In the genomic region with DNA sequence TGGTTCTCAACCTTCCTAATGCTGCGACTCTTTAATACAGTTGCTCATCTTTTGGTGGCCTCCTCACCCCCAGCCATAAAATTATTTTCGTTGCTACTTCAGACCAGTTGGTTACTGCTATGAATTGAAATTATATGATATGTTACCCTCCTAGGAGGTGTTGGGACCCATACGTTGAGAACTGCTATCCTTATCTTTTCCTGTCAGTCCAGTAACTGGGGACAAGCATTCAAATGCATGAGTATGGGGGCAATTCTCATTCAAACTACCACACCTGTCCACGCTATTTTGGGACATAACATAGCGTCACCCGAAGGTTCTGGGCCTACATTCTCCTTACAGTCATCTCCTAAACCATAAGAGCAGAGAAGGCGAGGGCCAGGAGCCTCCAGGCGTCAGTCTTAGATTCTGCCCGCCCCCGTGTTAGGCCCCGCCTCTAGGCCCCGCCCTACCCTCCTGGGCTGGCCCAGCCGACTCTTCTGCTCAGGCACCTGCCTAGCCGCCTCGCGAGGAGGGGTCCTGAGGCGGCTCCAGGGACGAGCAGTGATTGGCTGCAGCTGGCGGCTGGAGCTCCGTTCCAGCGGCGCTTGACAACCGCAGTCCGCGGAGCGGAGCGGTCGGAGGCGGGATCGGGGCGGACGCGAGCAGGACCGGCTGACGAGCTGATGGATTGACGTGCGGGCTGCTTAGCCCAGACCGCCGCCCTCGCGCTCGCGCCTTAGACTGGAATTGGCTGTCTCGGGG, we compare ENCODE assay signal across 7 mouse cellular contexts. TPM values are rescaled to one million over a fixed set of nuclear protein-coding genes. Genes with fewer than 3 reads are reported as not detected.
DNase-seq lines count a peak whose midpoint lies in the region; ATAC-seq and TF ChIP-seq lines count a peak whose summit lies in the region.

TSS of gene Wdr47 (plus strand) at position 494 of the 744 bp plus-strand sequence.

- peak within 1 kb of the TSS; percentile 99 for H3K4me2 ChIP-seq in intestine, postnatal 0 days (replicated peaks; ENCODE audit: low read depth)
- H3K4me2 ChIP-seq in midbrain, embryonic 12.5 days (replicated peaks): peak within 1 kb of the TSS; percentile 75

- no peaks in the 10 kb centered on the region for H3K9me3 ChIP-seq in embryonic facial prominence, embryonic 10.5 days
- H3K9me3 ChIP-seq in intestine, postnatal 0 days (ENCODE audit: control insufficient read depth): no peaks in the 10 kb centered on the region
- H3K9me3 ChIP-seq in midbrain, embryonic 12.5 days: no peaks in the 10 kb centered on the region

- peaks cover 12% of the 10 kb centered on the region for H3K4me1 ChIP-seq in embryonic facial prominence, embryonic 10.5 days
- H3K4me1 ChIP-seq in intestine, postnatal 0 days (replicated peaks; ENCODE audit: control insufficient read depth, insufficient read depth, low read length): no peaks in the 10 kb centered on the region
- H3K4me1 ChIP-seq in midbrain, embryonic 12.5 days: peaks cover 20% of the 10 kb centered on the region; the same call in 1 of the 2 replicates
- H3K4me1 ChIP-seq in small intestine, adult 2 months (ENCODE audit: control insufficient read depth, insufficient read depth, insufficient read length, low read length): no peaks in the 10 kb centered on the region

- peak within 1 kb of the TSS; percentile 67 for H3K9ac ChIP-seq in intestine, postnatal 0 days (ENCODE audit: low read depth, low read length)
- peak within 1 kb of the TSS; percentile 89 for H3K9ac ChIP-seq in midbrain, embryonic 12.5 days (replicated peaks)

- peak within 1 kb of the TSS; percentile 92 for H3K4me3 ChIP-seq in embryonic facial prominence, embryonic 10.5 days
- H3K4me3 ChIP-seq in intestine, postnatal 0 days (ENCODE audit: low read depth, low read length): peak within 1 kb of the TSS; percentile 89
- peak within 1 kb of the TSS; percentile 96 for H3K4me3 ChIP-seq in midbrain, embryonic 12.5 days
- peak within 1 kb of the TSS; percentile 87 for H3K4me3 ChIP-seq in small intestine, adult 2 months (ENCODE audit: low read depth, low read length)

- H3K36me3 ChIP-seq in embryonic facial prominence, embryonic 10.5 days (replicated peaks): no peaks in the 10 kb centered on the region
- H3K36me3 ChIP-seq in intestine, postnatal 0 days (ENCODE audit: control insufficient read depth, insufficient read depth): no peaks in the 10 kb centered on the region
- H3K36me3 ChIP-seq in midbrain, embryonic 12.5 days: 0 out of 2 replicates have a peak, but pooled peaks cover 4% of the 10 kb centered on the region
- H3K36me3 ChIP-seq in small intestine, adult 2 months (ENCODE audit: control insufficient read depth, insufficient read depth, low read length): no peaks in the 10 kb centered on the region

- no peak for TF ChIP-seq CTCF in intestine, postnatal 0 days (IDR thresholded peaks at IDR 0.05; ENCODE audit: low read depth)
- TF ChIP-seq CTCF in small intestine, adult 2 months (IDR thresholded peaks at IDR 0.05; ENCODE audit: extremely low read depth, insufficient read length, insufficient replicate concordance, low read depth, low read length): no peak

- peak; percentile 98 for DNase-seq in adrenal gland, postnatal 10 days
- peak; percentile 98 for DNase-seq in embryonic facial prominence, embryonic 10.5 days (ENCODE audit: low spot score)
- DNase-seq in gonadal fat pad, adult 2 months (ENCODE audit: low read depth): peak; percentile 45
- DNase-seq in left cerebral cortex, postnatal 4 days: peak; percentile 97

- peak within 1 kb of the TSS; percentile 83 for H3K27ac ChIP-seq in embryonic facial prominence, embryonic 10.5 days (replicated peaks)
- H3K27ac ChIP-seq in intestine, postnatal 0 days (ENCODE audit: low read depth, low read length): no peak within 1 kb of the TSS; the same call in 1 of the 2 replicates
- H3K27ac ChIP-seq in midbrain, embryonic 12.5 days (replicated peaks): peak within 1 kb of the TSS; percentile 97
- H3K27ac ChIP-seq in small intestine, adult 2 months (ENCODE audit: insufficient read depth, low read depth, low read length): peak within 1 kb of the TSS; percentile 4; the same call in 1 of the 2 replicates

- WGBS in embryonic facial prominence, embryonic 10.5 days: 6% methylated on average over 44 of the region's 44 CpGs
- WGBS in intestine, postnatal 0 days: 5% methylated on average over 44 of the region's 44 CpGs
- WGBS in midbrain, embryonic 12.5 days: 5% methylated on average over 44 of the region's 44 CpGs
- 4% methylated on average over 44 of the region's 44 CpGs for WGBS in small intestine, adult 2 months

- intact Hi-C loops in left cerebral cortex, postnatal 4 days (cut with DNase I): no loop called here

- no peaks in the 10 kb centered on the region for H3K27me3 ChIP-seq in embryonic facial prominence, embryonic 10.5 days (replicated peaks; ENCODE audit: low read depth, poor library complexity, severe bottlenecking)
- no peaks in the 10 kb centered on the region for H3K27me3 ChIP-seq in intestine, postnatal 0 days (replicated peaks; ENCODE audit: control insufficient read depth, insufficient read depth, low read length)
- H3K27me3 ChIP-seq in midbrain, embryonic 12.5 days: no peaks in the 10 kb centered on the region
- no peaks in the 10 kb centered on the region for H3K27me3 ChIP-seq in small intestine, adult 2 months (ENCODE audit: control insufficient read depth, insufficient read depth, low read length)

- peak; percentile 100 for ATAC-seq in intestine, postnatal 0 days
- ATAC-seq in midbrain, embryonic 12.5 days (ENCODE audit: low FRiP score, low read depth): peak; percentile 99

- peak; percentile 59; the same call in 1 of the 2 replicates for TF ChIP-seq POLR2A in small intestine, adult 2 months (IDR thresholded peaks at IDR 0.05; ENCODE audit: low read depth, low read length)

RNA-seq across cellular contexts. Expression of gene Wdr47, which starts in this region (rescaled TPM):
- total RNA-seq in adrenal gland, postnatal 10 days (2021): 10 to 100 TPM; 10.2 to 11.0 TPM
- polyA plus RNA-seq in embryonic facial prominence, embryonic 10.5 days (2016; fragmentation: Nextera tagmentation; extraction: Ambion mirVana): 11.3 and 14.0 TPM in 2 replicates
- 8.6 and 8.8 TPM in 2 replicates for polyA plus RNA-seq in gonadal fat pad, adult 2 months (2012; rRNA removed)
- polyA plus RNA-seq in intestine, postnatal 0 days (2015; fragmentation: Nextera tagmentation; extraction: Ambion mirVana): 2.9 and 3.0 TPM in 2 replicates
- total RNA-seq in left cerebral cortex, postnatal 4 days (2021): 100 to 1,000 TPM; 184 to 186 TPM
- 67.8 and 70.0 TPM in 2 replicates for polyA plus RNA-seq in midbrain, embryonic 12.5 days (2016; fragmentation: Nextera tagmentation; extraction: Ambion mirVana)
- 0.94 and 1.3 TPM in 2 replicates for polyA plus RNA-seq in small intestine, adult 2 months (2012; rRNA removed)

Comparison
In these comparisons a context has a peak if more than half of its experiments do, and no peak if none do; other contexts are left out.
1. RNA of gene Wdr47 (total RNA-seq): 184 to 186 TPM in left cerebral cortex, postnatal 4 days; 10.2 to 11.0 TPM in adrenal gland, postnatal 10 days; every median in the first group is over 10 times any median in the second.
2. DNase-seq: peak in every context shown above with its lines; median percentile 98 in adrenal gland, postnatal 10 days; 98 in embryonic facial prominence, embryonic 10.5 days; 97 in left cerebral cortex, postnatal 4 days; 45 in gonadal fat pad, adult 2 months.
3. Peak in every context shown above with its lines, with median percentiles within 50 percentile points of each other: H3K4me3 ChIP-seq.